Mouse (Mus musculus): ENCODE results near the gene Trim37.
"Not testable (repeated sequence)": the region's sequence is repeated elsewhere in the genome, so short reads cannot be mapped to it uniquely, and the experiment has no call there.

The Trim37 gene

GRCm38 (mm10) chr11:87227056-87227455 is 100.2 kb downstream of the Trim37 start:
- DNase-seq (ENCODE audit: extremely low read depth, low read depth, low spot score) = no peak

GRCm38 (mm10) chr11:87233377-87233776 is 106.5 kb downstream of the Trim37 start:
- no peak for DNase-seq (ENCODE audit: extremely low read depth, low read depth, low spot score)

- DNase-seq (ENCODE audit: extremely low read depth, low read depth, low spot score) = peak; percentile 5
Measured at GRCm38 (mm10) chr11:87234743-87235485, 108.0 kb downstream of the Trim37 start.

- DNase-seq (ENCODE audit: extremely low read depth, low read depth, low spot score) = no peak
Measured at GRCm38 (mm10) chr11:87235486-87235872, 108.6 kb downstream of the Trim37 start.

GRCm38 (mm10) chr11:87238891-87239530 is 112.1 kb downstream of the Trim37 start:
- DNase-seq (ENCODE audit: extremely low read depth, low read depth, low spot score) = no peak

GRCm38 (mm10) chr11:87240141-87240832 is 113.4 kb downstream of the Trim37 start:
- no peak for DNase-seq (ENCODE audit: extremely low read depth, low read depth, low spot score)

- no peak for DNase-seq (ENCODE audit: extremely low read depth, low read depth, low spot score)
Measured at GRCm38 (mm10) chr11:87240833-87241215, 113.9 kb downstream of the Trim37 start.

- DNase-seq (ENCODE audit: extremely low read depth, low read depth, low spot score) = no peak
Measured at GRCm38 (mm10) chr11:87241256-87241655, 114.4 kb downstream of the Trim37 start.

- no peak for DNase-seq (ENCODE audit: extremely low read depth, low read depth, low spot score)
Measured at GRCm38 (mm10) chr11:87245171-87245840, 118.4 kb downstream of the Trim37 start.

- no peak for DNase-seq (ENCODE audit: extremely low read depth, low read depth, low spot score)
Measured at GRCm38 (mm10) chr11:87246107-87246651, 119.3 kb downstream of the Trim37 start.

GRCm38 (mm10) chr11:87246724-87247493 is 120.0 kb downstream of the Trim37 start:
- DNase-seq (ENCODE audit: extremely low read depth, low read depth, low spot score) = no peak

- no peak for DNase-seq (ENCODE audit: extremely low read depth, low read depth, low spot score)
Measured at GRCm38 (mm10) chr11:87247494-87247866, 120.6 kb downstream of the Trim37 start.

- no peak for DNase-seq (ENCODE audit: extremely low read depth, low read depth, low spot score)
Measured at GRCm38 (mm10) chr11:87250132-87250531, 123.3 kb downstream of the Trim37 start.

GRCm38 (mm10) chr11:87253294-87253693 is 126.4 kb downstream of the Trim37 start:
- no peak for DNase-seq (ENCODE audit: extremely low read depth, low read depth, low spot score)

GRCm38 (mm10) chr11:87254149-87254548 is 127.3 kb downstream of the Trim37 start:
- DNase-seq (ENCODE audit: extremely low read depth, low read depth, low spot score) = no peak

- no peak for DNase-seq (ENCODE audit: extremely low read depth, low read depth, low spot score)
Measured at GRCm38 (mm10) chr11:87257282-87257681, 130.4 kb downstream of the Trim37 start.

- DNase-seq (ENCODE audit: extremely low read depth, low read depth, low spot score) = no peak
Measured at GRCm38 (mm10) chr11:87259792-87260191, 132.9 kb downstream of the Trim37 start.

- DNase-seq (ENCODE audit: extremely low read depth, low read depth, low spot score) = not testable (repeated sequence)
Measured at GRCm38 (mm10) chr11:87261705-87262104, 134.8 kb downstream of the Trim37 start.

- DNase-seq (ENCODE audit: extremely low read depth, low read depth, low spot score) = no peak
Measured at GRCm38 (mm10) chr11:87263946-87264345, 137.1 kb downstream of the Trim37 start.

GRCm38 (mm10) chr11:87266246-87266645 is 139.4 kb downstream of the Trim37 start:
- DNase-seq (ENCODE audit: extremely low read depth, low read depth, low spot score) = no peak

All from fat pad, adult 2 months (tissue).